ENCODE assay signal across 22 mouse cellular contexts in genomic region chr3:65897233-65897993, GRCm38 (mm10).
DNase-seq lines count a peak whose midpoint lies in the region; ATAC-seq and TF ChIP-seq lines count a peak whose summit lies in the region.
"Had no signal": no experiment of that assay in that cellular context is flagged by ENCODE, and none has a peak within 500 bp of the region (broad histone marks: within the 10 kb centered on the region; RNA-seq: fewer than 3 reads in every experiment).

No protein-coding gene starts in this region.

- H3K4me1 ChIP-seq in lung, adult 2 months (ENCODE audit: control insufficient read depth, insufficient read depth, low read length) = no peaks in the 10 kb centered on the region
- H3K4me1 ChIP-seq in heart, embryonic 13.5 days = peaks cover 37% of the 10 kb centered on the region

- no peak for TF ChIP-seq CTCF in lung, adult 2 months (IDR thresholded peaks at IDR 0.05; ENCODE audit: insufficient read depth, low read length)

- ATAC-seq in heart, embryonic 13.5 days (ENCODE audit: extremely low read depth, insufficient number of reproducible peaks, low FRiP score, low TSS enrichment) = peak; percentile 62
- ATAC-seq: CD4-positive, CD25-positive, alpha-beta regulatory T cell, adult 4 months had no signal

- H3K27me3 ChIP-seq in heart, embryonic 13.5 days (replicated peaks) = no peaks in the 10 kb centered on the region
- H3K27me3 ChIP-seq: neural tube, embryonic 15.5 days had no signal

- no peak overlapping the region for H3K4me2 ChIP-seq in heart, embryonic 13.5 days
- H3K4me2 ChIP-seq: neural tube, embryonic 15.5 days had no signal

- peak overlapping the region; percentile 60 for H3K27ac ChIP-seq in heart, embryonic 13.5 days (replicated peaks)
- H3K27ac ChIP-seq: neural tube, embryonic 15.5 days had no signal

- H3K9me3 ChIP-seq in heart, embryonic 13.5 days = peaks cover 9% of the 10 kb centered on the region; the same call in 1 of the 2 replicates
- H3K9me3 ChIP-seq: G1E; hindbrain, embryonic 10.5 days; neural tube, embryonic 15.5 days had no signal

- peak; percentile 32 to 46 for DNase-seq in lung, adult 18-20 months
- no peak for DNase-seq in lung, adult 2 months
- DNase-seq in heart, postnatal 25 days (ENCODE audit: low spot score) = peak; percentile 9
- DNase-seq in lung, postnatal 25 days (ENCODE audit: low spot score) = peak; percentile 18
- no peak for DNase-seq in frontal cortex, adult 2 months (ENCODE audit: extremely low spot score in 1 of 2, low spot score in 1 of 2)
- no peak for DNase-seq in urinary bladder, adult 18-20 months (ENCODE audit: low spot score in 2 of 2)
- no peak for DNase-seq in urinary bladder, postnatal 10 days (ENCODE audit: low spot score)
- DNase-seq: adrenal gland, postnatal 25 days; cerebellum, adult 8-10 months; gastrocnemius, postnatal 36 days; kidney, adult 18-20 months; kidney, postnatal 14 days; layer of hippocampus, adult 9-11 months; midbrain, embryonic 14.5 days; right cerebral cortex, postnatal 4 days; thymus, postnatal 4 days had no signal

- H3K36me3 ChIP-seq in heart, embryonic 13.5 days = no peaks in the 10 kb centered on the region
- H3K36me3 ChIP-seq: G1E; hindbrain, embryonic 10.5 days; neural tube, embryonic 15.5 days had no signal

- TF ChIP-seq POLR2A in lung, adult 2 months (IDR thresholded peaks at IDR 0.05; ENCODE audit: borderline replicate concordance, extremely low read depth, low read depth, low read length) = no peak

- intact Hi-C loops in heart, postnatal 25 days (cut with DNase I) = no loop called here

- WGBS in lung, adult 2 months = 40% methylated on average over 3 of the region's 3 CpGs
- 6% methylated on average over 3 of the region's 3 CpGs for WGBS in heart, embryonic 13.5 days

- no peak overlapping the region for H3K9ac ChIP-seq in heart, embryonic 13.5 days
- H3K9ac ChIP-seq: neural tube, embryonic 15.5 days had no signal

- no peak overlapping the region for H3K4me3 ChIP-seq in lung, adult 2 months (replicated peaks; ENCODE audit: extremely low read depth, low read depth, low read length)
- H3K4me3 ChIP-seq in heart, embryonic 13.5 days = no peak overlapping the region
- H3K4me3 ChIP-seq: hindbrain, embryonic 10.5 days; myocyte; neural tube, embryonic 15.5 days had no signal

Comparison
In these comparisons a context has a peak if more than half of its experiments do, and no peak if none do; other contexts are left out.
1. DNase-seq: peak in lung, adult 18-20 months (2 of 2), heart, postnatal 25 days (single experiment) and lung, postnatal 25 days (single experiment); none in lung, adult 2 months (single experiment), frontal cortex, adult 2 months (0 of 2), urinary bladder, adult 18-20 months (0 of 2) and urinary bladder, postnatal 10 days (single experiment).